ENCODE assay signal across 8 mouse cellular contexts in genomic region chr19:29520996-29521560, GRCm38 (mm10). TPM values are rescaled to one million over a fixed set of nuclear protein-coding genes. Genes with fewer than 3 reads are reported as not detected.
DNase-seq lines count a peak whose midpoint lies in the region; ATAC-seq and TF ChIP-seq lines count a peak whose summit lies in the region.

No protein-coding gene starts in this region.

- peak overlapping the region; percentile 59 for H3K4me2 ChIP-seq in lung, embryonic 15.5 days
- H3K4me2 ChIP-seq in embryonic facial prominence, embryonic 14.5 days (ENCODE audit: low read depth, low read length) = peak overlapping the region; percentile 70
- peak overlapping the region; percentile 75 for H3K4me2 ChIP-seq in intestine, postnatal 0 days (replicated peaks; ENCODE audit: low read depth)
- peak overlapping the region; percentile 84 for H3K4me2 ChIP-seq in neural tube, embryonic 15.5 days

- DNase-seq in lung, postnatal 4 days = no peak
- DNase-seq in embryonic facial prominence, embryonic 14.5 days (ENCODE audit: low spot score) = no peak
- no peak for DNase-seq in adrenal gland, postnatal 10 days
- DNase-seq in right cerebral cortex, adult 2 months (ENCODE audit: low spot score in 2 of 2) = no peak
- no peak for DNase-seq in gastrocnemius, postnatal 14 days

- no peaks in the 10 kb centered on the region for H3K9me3 ChIP-seq in lung, embryonic 15.5 days
- no peaks in the 10 kb centered on the region for H3K9me3 ChIP-seq in embryonic facial prominence, embryonic 14.5 days (ENCODE audit: control insufficient read depth, low read length)
- H3K9me3 ChIP-seq in intestine, postnatal 0 days (ENCODE audit: control insufficient read depth) = no peaks in the 10 kb centered on the region
- no peaks in the 10 kb centered on the region for H3K9me3 ChIP-seq in neural tube, embryonic 15.5 days (replicated peaks)

- peaks cover 15% of the 10 kb centered on the region for H3K4me1 ChIP-seq in lung, embryonic 15.5 days
- H3K4me1 ChIP-seq in embryonic facial prominence, embryonic 14.5 days (ENCODE audit: control insufficient read depth, insufficient read depth, low read length) = peaks cover 16% of the 10 kb centered on the region
- peaks cover 7% of the 10 kb centered on the region; the same call in 1 of the 2 replicates for H3K4me1 ChIP-seq in intestine, postnatal 0 days (replicated peaks; ENCODE audit: control insufficient read depth, insufficient read depth, low read length)
- peaks cover 22% of the 10 kb centered on the region for H3K4me1 ChIP-seq in neural tube, embryonic 15.5 days

- H3K36me3 ChIP-seq in lung, embryonic 15.5 days = no peaks in the 10 kb centered on the region
- H3K36me3 ChIP-seq in embryonic facial prominence, embryonic 14.5 days (ENCODE audit: control insufficient read depth, insufficient read depth, low read length) = peaks cover 7% of the 10 kb centered on the region; the same call in 1 of the 2 replicates
- peaks cover 3% of the 10 kb centered on the region; the same call in 1 of the 2 replicates for H3K36me3 ChIP-seq in intestine, postnatal 0 days (ENCODE audit: control insufficient read depth, insufficient read depth)
- H3K36me3 ChIP-seq in neural tube, embryonic 15.5 days = no peaks in the 10 kb centered on the region

- no peak for TF ChIP-seq CTCF in intestine, postnatal 0 days (IDR thresholded peaks at IDR 0.05; ENCODE audit: low read depth)

- ATAC-seq in lung, embryonic 15.5 days (ENCODE audit: borderline replicate concordance, extremely low read depth, low FRiP score, low TSS enrichment) = no peak
- ATAC-seq in embryonic facial prominence, embryonic 14.5 days (ENCODE audit: low read depth) = no peak
- no peak for ATAC-seq in intestine, postnatal 0 days
- ATAC-seq in neural tube, embryonic 15.5 days (ENCODE audit: low FRiP score) = no peak

- WGBS in lung, embryonic 15.5 days = 22% methylated on average over 10 of the region's 10 CpGs
- WGBS in embryonic facial prominence, embryonic 14.5 days = 35% methylated on average over 10 of the region's 10 CpGs
- WGBS in intestine, postnatal 0 days = 28% methylated on average over 10 of the region's 10 CpGs
- 44% methylated on average over 10 of the region's 10 CpGs for WGBS in neural tube, embryonic 15.5 days

- peak overlapping the region; percentile 95 for H3K4me3 ChIP-seq in lung, embryonic 15.5 days
- H3K4me3 ChIP-seq in embryonic facial prominence, embryonic 14.5 days (ENCODE audit: low read depth, low read length) = peak overlapping the region; percentile 91
- H3K4me3 ChIP-seq in intestine, postnatal 0 days (ENCODE audit: low read depth, low read length) = peak overlapping the region; percentile 95
- H3K4me3 ChIP-seq in neural tube, embryonic 15.5 days (replicated peaks) = peak overlapping the region; percentile 76; the same call in 1 of the 2 replicates

- no peaks in the 10 kb centered on the region for H3K27me3 ChIP-seq in lung, embryonic 15.5 days
- H3K27me3 ChIP-seq in embryonic facial prominence, embryonic 14.5 days (replicated peaks; ENCODE audit: control insufficient read depth, insufficient read depth, low read length) = no peaks in the 10 kb centered on the region
- H3K27me3 ChIP-seq in intestine, postnatal 0 days (replicated peaks; ENCODE audit: control insufficient read depth, insufficient read depth, low read length) = no peaks in the 10 kb centered on the region
- H3K27me3 ChIP-seq in neural tube, embryonic 15.5 days (replicated peaks) = no peaks in the 10 kb centered on the region

- H3K9ac ChIP-seq in lung, embryonic 15.5 days = peak overlapping the region; percentile 95
- H3K9ac ChIP-seq in embryonic facial prominence, embryonic 14.5 days (ENCODE audit: low read depth, low read length) = peak overlapping the region; percentile 98
- no peak overlapping the region for H3K9ac ChIP-seq in intestine, postnatal 0 days (ENCODE audit: low read depth, low read length)
- H3K9ac ChIP-seq in neural tube, embryonic 15.5 days (replicated peaks) = no peak overlapping the region

- intact Hi-C loops in gastrocnemius, postnatal 14 days (cut with DNase I; ENCODE audit: low total_unique reads) = no loop called here

- H3K27ac ChIP-seq in lung, embryonic 15.5 days = peak overlapping the region; percentile 97
- peak overlapping the region; percentile 96; the same call in 1 of the 2 replicates for H3K27ac ChIP-seq in embryonic facial prominence, embryonic 14.5 days (replicated peaks; ENCODE audit: low read depth, low read length)
- H3K27ac ChIP-seq in intestine, postnatal 0 days (ENCODE audit: low read depth, low read length) = peak overlapping the region; percentile 96; the same call in 1 of the 2 replicates
- H3K27ac ChIP-seq in neural tube, embryonic 15.5 days (replicated peaks) = no peak overlapping the region

RNA-seq across cellular contexts. Expression of gene Ric1, which starts 1.0 kb away (rescaled TPM):
- 11.7 and 12.5 TPM in 2 replicates for polyA plus RNA-seq in lung, embryonic 15.5 days (2015; fragmentation: Nextera tagmentation; extraction: Ambion mirVana)
- 21.1 and 21.6 TPM in 2 replicates for polyA plus RNA-seq in embryonic facial prominence, embryonic 14.5 days (2014; fragmentation: Nextera tagmentation; extraction: Ambion mirVana)
- 10.2 and 12.0 TPM in 2 replicates for polyA plus RNA-seq in intestine, postnatal 0 days (2015; fragmentation: Nextera tagmentation; extraction: Ambion mirVana)
- polyA plus RNA-seq in neural tube, embryonic 15.5 days (2015; fragmentation: Nextera tagmentation; extraction: Ambion mirVana) = 13.8 and 14.6 TPM in 2 replicates
- total RNA-seq in adrenal gland, postnatal 10 days (2021) = 10 to 100 TPM; 51.9 to 57.6 TPM
- total RNA-seq in gastrocnemius, postnatal 14 days (2021) = 10 to 100 TPM; 24.2 to 26.1 TPM

Comparison
In these comparisons a context has a peak if more than half of its experiments do, and no peak if none do; other contexts are left out.
1. H3K9ac ChIP-seq: peak in lung, embryonic 15.5 days (single experiment) and embryonic facial prominence, embryonic 14.5 days (single experiment); none in intestine, postnatal 0 days (single experiment) and neural tube, embryonic 15.5 days (single experiment).
2. Peak in every context shown above with its lines, with median percentiles within 50 percentile points of each other: H3K4me2 ChIP-seq and H3K4me3 ChIP-seq.